Mouse (Mus musculus) MEL (cell line): ENCODE results near the gene Pgbd5.

ENCODE experiments used
- CTCF ChIP-seq, 3 experiments: IDR thresholded peaks in 2 of 3; conservative IDR thresholded peaks in 1 of 3; 2 replicates each; pipeline ENCODE4 v1.5.1; 2011 to 2012; ENCODE audit warnings: low read length in 3 of 3, low read depth in 2 of 3, mild to moderate bottlenecking in 2 of 3, improper control_type of control experiment in 1 of 3, inconsistent platforms in 1 of 3, mixed read lengths in 1 of 3, moderate library complexity in 1 of 3; ENCODE audit not compliant: control insufficient read depth in 1 of 3, insufficient read depth in 1 of 3, poor library complexity in 1 of 3, severe bottlenecking in 1 of 3
- EP300 ChIP-seq, 2 experiments: IDR thresholded peaks; 2 replicates each; pipeline ENCODE4 v1.6.1; 2011; ENCODE audit warnings: improper control_type of control experiment in 2 of 2, low read length in 2 of 2, low read depth in 1 of 2, mild to moderate bottlenecking in 1 of 2
- ETS1 ChIP-seq: IDR thresholded peaks from 2 replicates; pipeline ENCODE4 v1.6.1; 2012; ENCODE audit warnings: low read depth, mild to moderate bottlenecking, inconsistent platforms, low read length, improper control_type of control experiment, moderate library complexity
- GABPA ChIP-seq: IDR thresholded peaks from 2 replicates; pipeline ENCODE4 v1.6.1; 2012; ENCODE audit warnings: low read depth, mild to moderate bottlenecking, inconsistent platforms, low read length, improper control_type of control experiment, moderate library complexity
- JUND ChIP-seq: IDR thresholded peaks from 2 replicates; pipeline ENCODE4 v1.6.1; 2011; ENCODE audit warnings: low read depth, mild to moderate bottlenecking, improper control_type of control experiment, low read length
- MAFK ChIP-seq: IDR thresholded peaks from 2 replicates; pipeline ENCODE4 v1.6.1; 2011; ENCODE audit warnings: low read depth, mild to moderate bottlenecking, low read length, improper control_type of control experiment, borderline replicate concordance
- MAX ChIP-seq: IDR thresholded peaks from 2 replicates; pipeline ENCODE4 v1.6.1; 2011; ENCODE audit warnings: low read length, improper control_type of control experiment
- POLR2A ChIP-seq, 2 experiments: IDR thresholded peaks; 2 replicates each; pipeline ENCODE4 v1.6.1; 2011 to 2012; ENCODE audit warnings: low read length in 2 of 2, mild to moderate bottlenecking in 2 of 2, control low read depth in 1 of 2, improper control_type of control experiment in 1 of 2, low read depth in 1 of 2, moderate library complexity in 1 of 2; ENCODE audit not compliant: control insufficient read depth in 1 of 2, insufficient read depth in 1 of 2, poor library complexity in 1 of 2
- POLR2AphosphoS5 ChIP-seq: IDR thresholded peaks from 2 replicates; pipeline ENCODE4 v1.6.1; 2012; ENCODE audit warnings: low read depth, borderline replicate concordance, mild to moderate bottlenecking, inconsistent platforms, low read length, moderate library complexity, mixed read lengths
- ZKSCAN1 ChIP-seq: IDR thresholded peaks from 2 replicates; pipeline ENCODE4 v1.6.1; 2012; ENCODE audit warnings: low read depth, mild to moderate bottlenecking, inconsistent platforms, low read length, improper control_type of control experiment, moderate library complexity

DNA sequence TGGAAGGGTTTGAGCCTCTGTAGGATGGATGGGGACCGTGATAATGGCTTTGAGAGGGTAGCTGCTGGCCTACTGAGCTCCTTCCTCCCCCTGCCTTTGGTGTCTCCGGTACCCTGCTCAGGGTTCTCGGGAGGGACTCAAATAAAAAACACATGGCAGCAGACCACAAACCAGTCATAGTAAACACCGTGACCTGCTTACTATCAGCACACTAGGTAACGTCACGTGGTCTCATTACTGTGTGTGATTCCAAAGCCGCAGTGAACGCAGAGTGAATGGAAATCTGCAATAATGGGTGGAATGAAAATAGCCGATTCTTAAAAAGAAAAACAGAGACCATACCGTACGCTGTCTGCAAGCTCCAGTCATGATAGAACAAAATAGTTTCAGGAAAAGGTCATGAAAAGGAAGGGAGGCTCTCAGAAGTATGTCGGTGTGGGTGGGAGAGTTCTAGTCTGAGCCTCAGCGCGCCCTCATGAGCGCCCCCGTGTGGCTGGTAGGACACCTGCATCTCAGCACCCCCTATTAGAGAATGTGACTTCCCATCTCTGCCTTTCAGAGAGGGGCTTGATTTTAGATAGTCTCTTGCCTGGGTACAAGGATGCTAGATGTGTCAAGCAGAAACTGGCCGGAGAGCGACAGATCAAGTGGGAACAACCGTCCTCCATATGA is 92.5 kb downstream of the Pgbd5 start:
- no peak for TF ChIP-seq MAX
- no peak for TF ChIP-seq POLR2A (IDR thresholded peaks at IDR 0.05; ENCODE audit: control insufficient read depth in 1 of 2, insufficient read depth in 1 of 2, low read depth in 1 of 2, low read length in 2 of 2, poor library complexity in 1 of 2)
- TF ChIP-seq GABPA, result no peak
- no peak for TF ChIP-seq ZKSCAN1
- TF ChIP-seq EP300 (IDR thresholded peaks at IDR 0.05; ENCODE audit: low read depth in 1 of 2, low read length in 2 of 2), result no peak
- TF ChIP-seq CTCF (IDR thresholded peaks at IDR 0.05 in 2 of 3, conservative IDR thresholded peaks at IDR 0.05 in 1 of 3; ENCODE audit: control insufficient read depth in 1 of 3, insufficient read depth in 1 of 3, low read depth in 2 of 3, low read length in 3 of 3, poor library complexity in 1 of 3, severe bottlenecking in 1 of 3), result peak; percentile 76 to 94 (median 91)
- TF ChIP-seq ETS1, result no peak
- no peak for TF ChIP-seq MAFK
- no peak for TF ChIP-seq POLR2AphosphoS5
- no peak for TF ChIP-seq JUND
